Mouse (Mus musculus): ENCODE measurements around the gene Kmt2c. TPM values are rescaled to one million over a fixed set of nuclear protein-coding genes. Genes with fewer than 3 reads are reported as not detected.

Gene Kmt2c
- polyA plus RNA-seq, 1 experiment from 2014 or later, result 7.6 TPM

DNA sequence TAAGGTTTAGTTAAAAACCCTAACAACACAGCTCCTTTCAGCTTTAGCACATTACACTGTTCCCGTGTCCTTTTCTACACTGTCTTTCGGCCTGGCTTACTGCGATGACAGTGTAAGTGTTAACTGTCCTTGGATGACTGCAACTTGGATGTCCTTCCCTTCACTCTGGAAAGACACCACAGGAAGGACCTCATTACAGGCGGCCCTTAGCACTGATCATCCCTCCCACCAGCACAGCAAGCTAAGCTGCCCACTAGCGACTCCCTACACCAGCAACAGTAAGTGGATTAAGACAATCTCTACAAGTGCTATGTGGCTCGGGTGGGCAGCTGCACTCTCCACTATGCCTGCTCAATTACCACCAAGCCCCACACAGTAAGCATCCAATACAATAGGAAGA is 222.2 kb downstream of the Kmt2c start:
- no peak for DNase-seq (ENCODE audit: low spot score)
- Histone ChIP-seq H3K4me3 (ENCODE audit: low read depth, low read length) (no peak overlapping the region), H3K9ac (ENCODE audit: low read length) (no peak overlapping the region), H3K36me3 (ENCODE audit: control insufficient read depth, insufficient read depth, low read length) (peaks cover 15% of the 10 kb centered on the region), H3K9me3 (ENCODE audit: control insufficient read depth, low read length) (no peaks in the 10 kb centered on the region), H3K4me1 (replicated peaks; ENCODE audit: control insufficient read depth, insufficient read depth) (no peaks in the 10 kb centered on the region), H3K27me3 (ENCODE audit: control insufficient read depth, insufficient read depth, low read length) (no peaks in the 10 kb centered on the region), H3K27ac (replicated peaks) (no peak overlapping the region), H3K4me2 (replicated peaks; ENCODE audit: low read depth) (no peak overlapping the region)
- TF ChIP-seq EP300 (optimal IDR thresholded peaks at IDR 0.05) (no peak), CTCF (IDR thresholded peaks at IDR 0.05; ENCODE audit: low read depth) (no peak)
- 79% methylated on average over 6 of the region's 6 CpGs for WGBS
- no peak for ATAC-seq (ENCODE audit: low FRiP score, low TSS enrichment)

- H3K4me2 ChIP-seq (replicated peaks; ENCODE audit: low read depth), result no peak overlapping the region
- no peaks in the 10 kb centered on the region for H3K27me3 ChIP-seq (ENCODE audit: control insufficient read depth, insufficient read depth, low read length)
- H3K36me3 ChIP-seq (ENCODE audit: control insufficient read depth, insufficient read depth, low read length), result peaks cover 13% of the 10 kb centered on the region
- H3K4me1 ChIP-seq (replicated peaks; ENCODE audit: control insufficient read depth, insufficient read depth), result no peaks in the 10 kb centered on the region
- ATAC-seq (ENCODE audit: low FRiP score, low TSS enrichment), result no peak; the same call in 1 of the 2 replicates
- no peaks in the 10 kb centered on the region for H3K9me3 ChIP-seq (ENCODE audit: control insufficient read depth, low read length)
- TF ChIP-seq EP300 (optimal IDR thresholded peaks at IDR 0.05), result no peak
- no peak for TF ChIP-seq CTCF (IDR thresholded peaks at IDR 0.05; ENCODE audit: low read depth)
- no peak for DNase-seq (ENCODE audit: low spot score)
- 84% methylated on average over 10 of the region's 10 CpGs for WGBS
- no peak overlapping the region for H3K4me3 ChIP-seq (ENCODE audit: low read depth, low read length)
- no peak overlapping the region for H3K9ac ChIP-seq (ENCODE audit: low read length)
- H3K27ac ChIP-seq (replicated peaks), result no peak overlapping the region
Observed at GRCm38 (mm10) chr5:25275629-25276028, 223.0 kb downstream of the Kmt2c start.

- Histone ChIP-seq H3K4me3 (ENCODE audit: low read depth, low read length) (no peak overlapping the region), H3K4me1 (replicated peaks; ENCODE audit: control insufficient read depth, insufficient read depth) (no peaks in the 10 kb centered on the region), H3K27me3 (ENCODE audit: control insufficient read depth, insufficient read depth, low read length) (no peaks in the 10 kb centered on the region), H3K9ac (ENCODE audit: low read length) (no peak overlapping the region), H3K4me2 (replicated peaks; ENCODE audit: low read depth) (no peak overlapping the region), H3K36me3 (ENCODE audit: control insufficient read depth, insufficient read depth, low read length) (peaks cover 9% of the 10 kb centered on the region; the same call in 1 of the 2 replicates), H3K9me3 (ENCODE audit: control insufficient read depth, low read length) (no peaks in the 10 kb centered on the region), H3K27ac (replicated peaks) (no peak overlapping the region)
- TF ChIP-seq EP300 (optimal IDR thresholded peaks at IDR 0.05) (no peak), CTCF (IDR thresholded peaks at IDR 0.05; ENCODE audit: low read depth) (no peak)
- DNase-seq (ENCODE audit: low spot score), result no peak
- no peak for ATAC-seq (ENCODE audit: low FRiP score, low TSS enrichment)
- WGBS, result 73% methylated on average over 4 of the region's 4 CpGs
Observed at GRCm38 (mm10) chr5:25268258-25268888, 230.2 kb downstream of the Kmt2c start.

DNA sequence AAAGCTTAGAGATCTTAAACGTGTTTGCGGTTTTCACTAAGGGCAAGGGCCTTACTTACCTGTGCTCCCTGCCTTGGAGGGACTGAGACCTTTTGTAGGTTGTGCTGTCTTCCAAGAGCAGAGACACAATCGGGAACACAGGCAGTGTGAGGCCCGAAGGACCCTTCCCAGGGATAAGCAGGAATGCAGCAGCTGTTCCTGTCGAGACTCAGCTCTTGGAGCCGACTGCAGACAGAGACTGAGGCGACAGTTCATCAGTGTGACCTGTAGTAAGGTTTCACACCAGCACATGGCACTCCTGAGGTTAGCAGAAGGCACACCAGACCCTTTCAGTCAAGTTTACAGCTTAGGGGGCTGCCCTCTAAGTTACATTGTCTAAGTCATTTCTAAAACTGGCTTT is 236.3 kb downstream of the Kmt2c start:
- H3K4me1 ChIP-seq (replicated peaks; ENCODE audit: control insufficient read depth, insufficient read depth), result no peaks in the 10 kb centered on the region
- ATAC-seq (ENCODE audit: low FRiP score, low TSS enrichment) (no peak), DNase-seq (ENCODE audit: low spot score) (no peak)
- no peak overlapping the region for H3K4me2 ChIP-seq (replicated peaks; ENCODE audit: low read depth)
- no peak overlapping the region for H3K27ac ChIP-seq (replicated peaks)
- H3K27me3 ChIP-seq (ENCODE audit: control insufficient read depth, insufficient read depth, low read length), result no peaks in the 10 kb centered on the region
- 79% methylated on average over 7 of the region's 7 CpGs for WGBS
- peaks cover 16% of the 10 kb centered on the region; the same call in 1 of the 2 replicates for H3K36me3 ChIP-seq (ENCODE audit: control insufficient read depth, insufficient read depth, low read length)
- H3K9ac ChIP-seq (ENCODE audit: low read length), result no peak overlapping the region
- TF ChIP-seq EP300 (optimal IDR thresholded peaks at IDR 0.05), result no peak
- TF ChIP-seq CTCF (IDR thresholded peaks at IDR 0.05; ENCODE audit: low read depth), result no peak
- H3K4me3 ChIP-seq (ENCODE audit: low read depth, low read length), result no peak overlapping the region
- H3K9me3 ChIP-seq (ENCODE audit: control insufficient read depth, low read length), result no peaks in the 10 kb centered on the region

GRCm38 (mm10) chr5:25261452-25261851 is 237.1 kb downstream of the Kmt2c start:
- Histone ChIP-seq H3K36me3 (ENCODE audit: control insufficient read depth, insufficient read depth, low read length) (peaks cover 16% of the 10 kb centered on the region; the same call in 1 of the 2 replicates), H3K9me3 (ENCODE audit: control insufficient read depth, low read length) (no peaks in the 10 kb centered on the region), H3K4me2 (replicated peaks; ENCODE audit: low read depth) (no peak overlapping the region), H3K4me3 (ENCODE audit: low read depth, low read length) (no peak overlapping the region), H3K9ac (ENCODE audit: low read length) (no peak overlapping the region), H3K27ac (replicated peaks) (no peak overlapping the region), H3K4me1 (replicated peaks; ENCODE audit: control insufficient read depth, insufficient read depth) (no peaks in the 10 kb centered on the region), H3K27me3 (ENCODE audit: control insufficient read depth, insufficient read depth, low read length) (no peaks in the 10 kb centered on the region)
- TF ChIP-seq EP300 (optimal IDR thresholded peaks at IDR 0.05), result no peak
- TF ChIP-seq CTCF (IDR thresholded peaks at IDR 0.05; ENCODE audit: low read depth), result no peak
- ATAC-seq (ENCODE audit: low FRiP score, low TSS enrichment), result no peak
- DNase-seq (ENCODE audit: low spot score), result no peak
- 78% methylated on average over 6 of the region's 6 CpGs for WGBS

DNA sequence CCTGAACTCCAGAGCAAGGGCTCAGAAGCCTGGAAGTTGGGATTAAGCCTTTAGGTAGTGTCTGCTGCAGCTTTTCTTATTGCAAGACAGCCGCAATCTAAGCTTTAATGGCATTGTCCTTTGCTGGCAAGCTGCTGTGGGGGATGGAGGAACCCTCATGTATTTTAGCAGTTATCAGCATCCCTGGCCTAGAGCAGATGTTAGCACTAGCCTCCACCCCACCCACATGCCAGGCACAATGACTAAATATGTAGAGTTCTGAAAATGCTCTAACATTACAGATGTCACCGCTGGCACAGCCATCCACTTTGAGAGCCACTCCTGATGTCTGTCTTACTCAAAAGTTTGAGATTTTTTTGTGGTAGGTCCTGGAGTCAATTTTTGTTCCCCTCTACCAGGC is 241.9 kb downstream of the Kmt2c start:
- 83% methylated on average over 2 of the region's 2 CpGs for WGBS
- Histone ChIP-seq H3K9me3 (ENCODE audit: control insufficient read depth, low read length) (no peaks in the 10 kb centered on the region), H3K27me3 (ENCODE audit: control insufficient read depth, insufficient read depth, low read length) (no peaks in the 10 kb centered on the region), H3K4me3 (ENCODE audit: low read depth, low read length) (no peak overlapping the region), H3K9ac (ENCODE audit: low read length) (no peak overlapping the region), H3K36me3 (ENCODE audit: control insufficient read depth, insufficient read depth, low read length) (peaks cover 19% of the 10 kb centered on the region), H3K4me2 (replicated peaks; ENCODE audit: low read depth) (no peak overlapping the region), H3K27ac (replicated peaks) (no peak overlapping the region), H3K4me1 (replicated peaks; ENCODE audit: control insufficient read depth, insufficient read depth) (no peaks in the 10 kb centered on the region)
- TF ChIP-seq EP300 (optimal IDR thresholded peaks at IDR 0.05) (no peak), CTCF (IDR thresholded peaks at IDR 0.05; ENCODE audit: low read depth) (no peak)
- no peak for ATAC-seq (ENCODE audit: low FRiP score, low TSS enrichment)
- DNase-seq (ENCODE audit: low spot score), result no peak

Measured in stomach, postnatal 0 days (tissue).